In the genomic region with DNA sequence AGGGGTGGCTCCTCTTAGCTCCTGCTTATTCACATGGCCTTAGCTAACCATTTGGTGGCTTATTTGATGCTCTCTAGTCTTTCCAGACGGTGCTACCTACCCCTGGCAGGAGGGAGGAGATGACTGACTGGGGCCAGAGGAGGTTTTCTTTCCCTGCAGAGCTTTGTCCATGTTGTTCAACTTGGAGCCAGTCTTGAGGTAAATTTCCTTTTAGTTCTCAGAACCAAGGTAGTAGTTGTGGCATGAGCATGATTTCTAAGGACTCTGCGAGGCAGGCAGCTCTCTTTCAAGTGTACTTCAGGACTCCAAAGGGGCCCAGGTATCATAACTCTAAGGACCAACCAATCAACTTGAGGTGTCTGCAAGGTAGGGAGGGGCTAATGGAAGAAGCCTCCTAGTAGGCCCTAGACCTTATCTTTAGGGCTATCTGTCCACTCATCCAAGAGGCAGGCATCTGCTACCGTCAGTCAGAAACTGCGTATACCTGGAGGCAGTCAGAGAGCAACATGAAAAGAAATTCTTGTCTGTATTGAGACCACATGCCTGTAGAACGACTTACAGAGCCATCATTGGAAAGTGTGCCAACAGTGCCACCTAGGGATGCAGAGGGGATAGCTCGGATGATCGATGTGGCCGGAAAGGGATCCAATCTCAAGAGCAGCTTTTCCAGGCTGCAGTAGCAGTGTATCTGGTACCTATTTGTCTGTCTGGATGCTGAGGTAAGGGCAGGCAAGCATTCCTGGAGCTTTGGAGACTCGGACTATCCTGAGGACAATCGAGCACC, we compare ENCODE assay signal across 8 mouse cellular contexts. TPM values are rescaled to one million over a fixed set of nuclear protein-coding genes. Genes with fewer than 3 reads are reported as not detected.
A peak's percentile ranks its signal among the peaks of the same experiment; 100 is the strongest.
DNase-seq lines count a peak whose midpoint lies in the region; ATAC-seq and TF ChIP-seq lines count a peak whose summit lies in the region.

No protein-coding gene starts in this region.

- 35% methylated on average over 10 of the region's 10 CpGs for WGBS in spleen, adult 2 months
- WGBS in embryonic facial prominence, embryonic 11.5 days: 49% methylated on average over 10 of the region's 10 CpGs
- 45% methylated on average over 10 of the region's 10 CpGs for WGBS in hindbrain, postnatal 0 days
- 49% methylated on average over 10 of the region's 10 CpGs for WGBS in limb, embryonic 10.5 days
- WGBS in neural tube, embryonic 14.5 days: 52% methylated on average over 10 of the region's 10 CpGs

- no peak overlapping the region for H3K4me3 ChIP-seq in spleen, adult 2 months (ENCODE audit: extremely low read depth, insufficient read depth, insufficient read length)
- H3K4me3 ChIP-seq in embryonic facial prominence, embryonic 11.5 days (ENCODE audit: low read depth, low read length): no peak overlapping the region
- no peak overlapping the region for H3K4me3 ChIP-seq in hindbrain, postnatal 0 days (ENCODE audit: low read length)
- H3K4me3 ChIP-seq in limb, embryonic 10.5 days: no peak overlapping the region
- H3K4me3 ChIP-seq in neural tube, embryonic 14.5 days (ENCODE audit: low read depth, low read length): no peak overlapping the region

- H3K9ac ChIP-seq in embryonic facial prominence, embryonic 11.5 days (replicated peaks; ENCODE audit: low read length): no peak overlapping the region
- no peak overlapping the region for H3K9ac ChIP-seq in hindbrain, postnatal 0 days (replicated peaks; ENCODE audit: low read length)
- H3K9ac ChIP-seq in neural tube, embryonic 14.5 days (replicated peaks; ENCODE audit: low read depth, low read length): no peak overlapping the region

- TF ChIP-seq CTCF in spleen, adult 2 months (IDR thresholded peaks at IDR 0.05; ENCODE audit: extremely low read depth, insufficient read depth, insufficient read length, insufficient replicate concordance): peak; percentile 52; the same call in 1 of the 2 replicates
- peak; percentile 93 for TF ChIP-seq CTCF in hindbrain, postnatal 0 days (IDR thresholded peaks at IDR 0.05; ENCODE audit: low read depth)

- DNase-seq in spleen, adult 2 months (ENCODE audit: low read depth in 1 of 2, low spot score in 2 of 2): no peak
- DNase-seq in spleen, postnatal 4 days (ENCODE audit: low spot score in 2 of 2): no peak
- DNase-seq in adrenal gland, postnatal 36 days: peak; percentile 62 to 65
- DNase-seq in embryonic facial prominence, embryonic 11.5 days (ENCODE audit: low spot score): peak; percentile 74
- peak; percentile 91 for DNase-seq in hindbrain, postnatal 0 days (ENCODE audit: low spot score)
- DNase-seq in limb, embryonic 10.5 days (ENCODE audit: low spot score): peak; percentile 59

- H3K27me3 ChIP-seq in spleen, adult 2 months (ENCODE audit: control insufficient read depth, insufficient read depth, low read length): no peaks in the 10 kb centered on the region
- H3K27me3 ChIP-seq in embryonic facial prominence, embryonic 11.5 days (ENCODE audit: control insufficient read depth, insufficient read depth, low read length): no peaks in the 10 kb centered on the region
- H3K27me3 ChIP-seq in hindbrain, postnatal 0 days (ENCODE audit: insufficient read depth, low read length): no peaks in the 10 kb centered on the region
- H3K27me3 ChIP-seq in limb, embryonic 10.5 days (ENCODE audit: low read depth, poor library complexity, severe bottlenecking): no peaks in the 10 kb centered on the region
- H3K27me3 ChIP-seq in neural tube, embryonic 14.5 days (ENCODE audit: control insufficient read depth, insufficient read depth, low read length): no peaks in the 10 kb centered on the region

- no peak overlapping the region for H3K27ac ChIP-seq in spleen, adult 2 months (ENCODE audit: insufficient read depth, low read length)
- H3K27ac ChIP-seq in embryonic facial prominence, embryonic 11.5 days (replicated peaks; ENCODE audit: low read depth, low read length): no peak overlapping the region
- H3K27ac ChIP-seq in hindbrain, postnatal 0 days: no peak overlapping the region
- no peak overlapping the region for H3K27ac ChIP-seq in limb, embryonic 10.5 days
- H3K27ac ChIP-seq in neural tube, embryonic 14.5 days (ENCODE audit: low read depth, low read length): no peak overlapping the region

- no peaks in the 10 kb centered on the region for H3K9me3 ChIP-seq in embryonic facial prominence, embryonic 11.5 days (replicated peaks; ENCODE audit: control insufficient read depth, low read length)
- no peaks in the 10 kb centered on the region for H3K9me3 ChIP-seq in hindbrain, postnatal 0 days (ENCODE audit: low read length)
- no peaks in the 10 kb centered on the region for H3K9me3 ChIP-seq in limb, embryonic 10.5 days (replicated peaks)
- no peaks in the 10 kb centered on the region for H3K9me3 ChIP-seq in neural tube, embryonic 14.5 days (ENCODE audit: control insufficient read depth, low read length)

- TF ChIP-seq POLR2A in spleen, adult 2 months (IDR thresholded peaks at IDR 0.05; ENCODE audit: low read depth, low read length): no peak

- H3K36me3 ChIP-seq in spleen, adult 2 months (ENCODE audit: control insufficient read depth, insufficient read depth, low read length): no peaks in the 10 kb centered on the region
- no peaks in the 10 kb centered on the region; the same call in 1 of the 2 replicates for H3K36me3 ChIP-seq in embryonic facial prominence, embryonic 11.5 days (replicated peaks; ENCODE audit: control insufficient read depth, insufficient read depth, low read depth, low read length)
- H3K36me3 ChIP-seq in hindbrain, postnatal 0 days (ENCODE audit: insufficient read depth, low read length): peaks cover 27% of the 10 kb centered on the region
- peaks cover 56% of the 10 kb centered on the region for H3K36me3 ChIP-seq in limb, embryonic 10.5 days
- H3K36me3 ChIP-seq in neural tube, embryonic 14.5 days (ENCODE audit: control insufficient read depth, insufficient read depth, low read length): peaks cover 9% of the 10 kb centered on the region

- ATAC-seq in embryonic facial prominence, embryonic 11.5 days (replicated peaks; ENCODE audit: insufficient number of reproducible peaks, low FRiP score, low TSS enrichment, low read depth): no peak
- peak; percentile 79 for ATAC-seq in hindbrain, postnatal 0 days
- peak; percentile 46; the same call in 1 of the 2 replicates for ATAC-seq in neural tube, embryonic 14.5 days (ENCODE audit: low read depth)
- ATAC-seq in erythroblast, adult 5-6 weeks (replicated peaks; ENCODE audit: low FRiP score, poor library complexity, severe bottlenecking): no peak

- no peak overlapping the region for H3K4me2 ChIP-seq in embryonic facial prominence, embryonic 11.5 days (ENCODE audit: low read depth, low read length)
- H3K4me2 ChIP-seq in hindbrain, postnatal 0 days (ENCODE audit: low read depth, low read length): no peak overlapping the region
- no peak overlapping the region for H3K4me2 ChIP-seq in neural tube, embryonic 14.5 days (ENCODE audit: low read depth, low read length)

- no peaks in the 10 kb centered on the region for H3K4me1 ChIP-seq in spleen, adult 2 months (ENCODE audit: control insufficient read depth, insufficient read depth, insufficient read length)
- no peaks in the 10 kb centered on the region for H3K4me1 ChIP-seq in embryonic facial prominence, embryonic 11.5 days (ENCODE audit: control insufficient read depth, insufficient read depth, low read length)
- no peaks in the 10 kb centered on the region for H3K4me1 ChIP-seq in hindbrain, postnatal 0 days (ENCODE audit: insufficient read depth, low read length)
- no peaks in the 10 kb centered on the region for H3K4me1 ChIP-seq in limb, embryonic 10.5 days
- no peaks in the 10 kb centered on the region for H3K4me1 ChIP-seq in neural tube, embryonic 14.5 days (ENCODE audit: control insufficient read depth, insufficient read depth, low read length)

RNA-seq across cellular contexts. Expression of a gene that starts 50.5 kb away (rescaled TPM):
- polyA plus RNA-seq in spleen, adult 2 months (2012; rRNA removed): 0.01 and 0.02 TPM in 2 replicates
- under 1 TPM; 0.40 to 0.66 TPM for total RNA-seq in adrenal gland, postnatal 36 days (2021)
- 0.39 and 0.41 TPM in 2 replicates for polyA plus RNA-seq in embryonic facial prominence, embryonic 11.5 days (2014; fragmentation: Nextera tagmentation; extraction: Ambion mirVana)
- total RNA-seq in hindbrain, postnatal 0 days (2014; rRNA removed): 33.6 and 38.6 TPM in 2 replicates
- 3.3 and 3.5 TPM in 2 replicates for polyA plus RNA-seq in hindbrain, postnatal 0 days (2015; fragmentation: Nextera tagmentation; extraction: Ambion mirVana)
- 0.19 and 0.33 TPM in 2 replicates for polyA plus RNA-seq in limb, embryonic 10.5 days (2016; fragmentation: Nextera tagmentation; extraction: Ambion mirVana)
- 4.1 and 4.9 TPM in 2 replicates for polyA plus RNA-seq in neural tube, embryonic 14.5 days (2014; fragmentation: Nextera tagmentation; extraction: Ambion mirVana)
- not detected in 2 replicates for total RNA-seq in erythroblast, adult 5-6 weeks (2015; ENCODE audit: low replicate concordance)
- not detected in 2 replicates for total RNA-seq in erythroblast, adult 5-6 weeks (2017; ENCODE audit: low replicate concordance)

Comparison
In these comparisons a context has a peak if more than half of its experiments do, and no peak if none do; other contexts are left out.
1. DNase-seq: peak in adrenal gland, postnatal 36 days (2 of 2), embryonic facial prominence, embryonic 11.5 days (single experiment), hindbrain, postnatal 0 days (single experiment) and limb, embryonic 10.5 days (single experiment); none in spleen, adult 2 months (0 of 2) and spleen, postnatal 4 days (0 of 2).
2. ATAC-seq: peak in hindbrain, postnatal 0 days (single experiment) and neural tube, embryonic 14.5 days (single experiment); none in embryonic facial prominence, embryonic 11.5 days (single experiment) and erythroblast, adult 5-6 weeks (single experiment).